Mouse (Mus musculus): Measurements from ENCODE around the gene Ugt1a6a.

The Ugt1a6a gene

GRCm38 (mm10) chr1:88250023-88250422 is 115.4 kb downstream of the Ugt1a6a start:
- no peak for DNase-seq (ENCODE audit: low read depth)

- DNase-seq (ENCODE audit: low read depth) = no peak
Measured at GRCm38 (mm10) chr1:88253106-88253505, 118.5 kb downstream of the Ugt1a6a start.

GRCm38 (mm10) chr1:88253540-88253939 is 118.9 kb downstream of the Ugt1a6a start:
- DNase-seq (ENCODE audit: low read depth) = no peak

GRCm38 (mm10) chr1:88254793-88255465 is 120.3 kb downstream of the Ugt1a6a start:
- no peak for DNase-seq (ENCODE audit: low read depth)

GRCm38 (mm10) chr1:88255466-88255857 is 120.9 kb downstream of the Ugt1a6a start:
- DNase-seq (ENCODE audit: low read depth) = no peak

- DNase-seq (ENCODE audit: low read depth) = no peak
Measured at GRCm38 (mm10) chr1:88255989-88256754, 121.6 kb downstream of the Ugt1a6a start.

GRCm38 (mm10) chr1:88256886-88257663 is 122.5 kb downstream of the Ugt1a6a start:
- DNase-seq (ENCODE audit: low read depth) = no peak

- DNase-seq (ENCODE audit: low read depth) = no peak
Measured at GRCm38 (mm10) chr1:88257681-88258080, 123.1 kb downstream of the Ugt1a6a start.

- DNase-seq (ENCODE audit: low read depth) = no peak
Measured at GRCm38 (mm10) chr1:88258361-88258760, 123.8 kb downstream of the Ugt1a6a start.

- no peak for DNase-seq (ENCODE audit: low read depth)
Measured at GRCm38 (mm10) chr1:88258881-88259642, 124.5 kb downstream of the Ugt1a6a start.

GRCm38 (mm10) chr1:88259643-88260024 is 125.0 kb downstream of the Ugt1a6a start:
- no peak for DNase-seq (ENCODE audit: low read depth)

GRCm38 (mm10) chr1:88260114-88260513 is 125.5 kb downstream of the Ugt1a6a start:
- DNase-seq (ENCODE audit: low read depth) = no peak

GRCm38 (mm10) chr1:88260604-88261377 is 126.2 kb downstream of the Ugt1a6a start:
- DNase-seq (ENCODE audit: low read depth) = no peak

- DNase-seq (ENCODE audit: low read depth) = no peak
Measured at GRCm38 (mm10) chr1:88261706-88262105, 127.1 kb downstream of the Ugt1a6a start.

- DNase-seq (ENCODE audit: low read depth) = no peak
Measured at GRCm38 (mm10) chr1:88262255-88262654, 127.6 kb downstream of the Ugt1a6a start.

- no peak for DNase-seq (ENCODE audit: low read depth)
Measured at GRCm38 (mm10) chr1:88262961-88263360, 128.4 kb downstream of the Ugt1a6a start.

- no peak for DNase-seq (ENCODE audit: low read depth)
Measured at GRCm38 (mm10) chr1:88263778-88264177, 129.2 kb downstream of the Ugt1a6a start.

GRCm38 (mm10) chr1:88264237-88264868 is 129.7 kb downstream of the Ugt1a6a start:
- no peak for DNase-seq (ENCODE audit: low read depth)

- DNase-seq (ENCODE audit: low read depth) = no peak
Measured at GRCm38 (mm10) chr1:88264869-88265240, 130.2 kb downstream of the Ugt1a6a start.

- no peak for DNase-seq (ENCODE audit: low read depth)
Measured at GRCm38 (mm10) chr1:88266123-88266522, 131.5 kb downstream of the Ugt1a6a start.

- DNase-seq (ENCODE audit: low read depth) = no peak
Measured at GRCm38 (mm10) chr1:88267489-88267888, 132.9 kb downstream of the Ugt1a6a start.
